Mouse (Mus musculus) ovary, postnatal 36 days (tissue): Measurements from ENCODE around the gene Nr1i2.
"Not testable (repeated sequence)": the region's sequence is repeated elsewhere in the genome, so short reads cannot be mapped to it uniquely, and the experiment has no call there.

Experiments used
- DNase-seq: peaks from one replicate; pipeline ENCODE4 v3.0.0; 2022; ENCODE audit warnings: low spot score, mixed read lengths

Nr1i2 gene

DNA sequence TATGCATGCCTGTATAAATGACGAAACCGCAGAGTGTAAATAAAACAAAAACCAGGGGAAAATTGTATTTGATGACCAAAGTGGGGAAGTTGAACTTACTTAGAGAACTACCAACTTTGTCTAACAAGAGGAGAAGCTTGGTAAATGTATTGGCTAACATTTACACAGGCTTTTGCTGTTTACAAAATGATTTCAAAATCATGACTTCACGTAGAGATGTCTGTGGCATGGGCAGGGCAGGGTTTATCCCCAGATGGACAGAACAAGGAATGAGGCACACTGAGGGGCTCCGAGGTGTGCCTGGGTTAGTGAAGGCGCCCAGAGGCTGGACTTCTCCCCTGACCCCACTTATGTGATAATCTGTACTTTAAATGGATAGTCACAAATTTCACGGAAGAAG is 7.3 kb downstream of the Nr1i2 start:
- DNase-seq: no peak

GRCm38 (mm10) chr16:38286541-38286940 is 8.1 kb downstream of the Nr1i2 start:
- no peak for DNase-seq

DNA sequence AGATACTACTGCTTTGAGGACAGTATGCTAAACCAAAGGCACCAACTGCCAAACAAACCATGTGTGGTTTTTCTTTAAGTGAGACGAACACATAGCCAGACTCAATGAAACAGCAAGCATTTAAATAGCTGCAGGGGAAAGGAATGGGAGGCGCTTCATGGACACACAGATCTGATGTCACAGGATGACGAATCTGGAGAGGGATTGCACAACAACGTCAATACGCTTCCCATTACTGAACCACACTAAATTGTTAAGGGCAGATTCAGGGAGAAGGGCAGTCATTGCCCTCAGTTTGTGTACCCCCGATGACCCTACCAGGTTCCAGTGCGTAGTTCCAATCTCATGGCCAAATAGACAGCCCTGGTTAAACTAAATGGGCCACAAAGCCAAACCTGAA is 8.8 kb downstream of the Nr1i2 start:
- no peak for DNase-seq

- DNase-seq: no peak
Measured at GRCm38 (mm10) chr16:38283300-38283699, 11.3 kb downstream of the Nr1i2 start.

GRCm38 (mm10) chr16:38282559-38283160 is 12.0 kb downstream of the Nr1i2 start:
- DNase-seq: no peak

- no peak for DNase-seq
Measured at GRCm38 (mm10) chr16:38280951-38281350, 13.7 kb downstream of the Nr1i2 start.

DNA sequence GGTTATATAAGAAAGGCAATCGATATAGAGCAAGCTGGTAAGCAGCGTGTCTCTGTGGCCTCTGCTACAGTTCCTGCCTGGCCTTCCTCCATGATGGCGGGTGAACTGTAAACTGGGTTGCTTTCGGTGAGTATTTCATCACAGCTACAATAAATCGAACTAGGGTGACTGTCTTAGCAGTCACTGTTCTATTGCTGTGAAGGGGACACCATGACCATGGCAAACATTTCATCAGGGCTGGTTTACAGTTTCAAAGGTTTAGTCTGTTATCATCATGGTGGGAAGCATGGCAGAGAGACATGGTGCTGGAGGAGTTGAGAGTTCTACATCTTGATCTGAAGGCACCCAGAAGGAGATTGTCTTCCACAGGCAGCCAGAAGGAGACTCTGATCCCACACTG is 14.8 kb downstream of the Nr1i2 start:
- DNase-seq: no peak

DNA sequence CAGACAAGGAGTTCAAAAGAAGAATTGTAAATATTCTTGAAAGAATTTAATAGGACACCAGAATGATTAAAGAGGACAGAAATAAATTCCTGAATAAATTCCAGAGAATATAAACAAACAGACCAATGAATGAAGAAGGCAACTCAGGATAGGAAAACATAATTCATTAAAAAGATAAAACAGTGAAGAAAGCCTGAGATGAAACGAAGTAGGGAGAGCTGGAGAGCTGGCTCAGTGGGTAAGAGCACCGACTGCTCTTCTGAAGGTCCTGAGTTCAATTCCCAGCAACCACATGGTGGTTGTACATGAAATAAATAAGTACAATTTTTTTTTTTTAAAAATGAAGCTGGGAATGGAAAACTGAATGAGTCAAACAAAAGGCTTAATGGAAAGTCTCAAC is 19.9 kb downstream of the Nr1i2 start:
- no peak for DNase-seq

DNA sequence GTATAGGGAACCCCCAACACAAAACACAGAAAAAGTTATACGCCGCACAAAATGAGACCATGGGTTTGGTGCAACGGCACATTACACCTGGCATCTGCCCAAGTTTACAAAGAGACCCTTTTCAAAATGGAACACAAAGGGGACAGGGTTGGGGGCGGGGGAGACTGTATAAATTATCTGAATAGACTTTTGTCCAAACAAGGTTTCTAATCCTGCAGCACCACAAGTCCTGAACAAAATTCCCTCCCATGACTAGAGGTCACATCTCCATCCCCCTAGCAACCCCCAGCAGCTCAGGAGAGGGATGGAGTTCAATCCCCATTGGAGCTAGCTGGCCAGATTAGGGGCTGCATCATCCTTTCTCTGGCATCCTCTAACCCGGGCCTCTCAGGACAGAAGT is 22.1 kb downstream of the Nr1i2 start:
- DNase-seq: no peak

- DNase-seq: no peak
Measured at GRCm38 (mm10) chr16:38271601-38272000, 23.0 kb downstream of the Nr1i2 start.

GRCm38 (mm10) chr16:38255927-38256326 is 38.7 kb downstream of the Nr1i2 start:
- no peak for DNase-seq

GRCm38 (mm10) chr16:38255107-38255506 is 39.5 kb downstream of the Nr1i2 start:
- no peak for DNase-seq

DNA sequence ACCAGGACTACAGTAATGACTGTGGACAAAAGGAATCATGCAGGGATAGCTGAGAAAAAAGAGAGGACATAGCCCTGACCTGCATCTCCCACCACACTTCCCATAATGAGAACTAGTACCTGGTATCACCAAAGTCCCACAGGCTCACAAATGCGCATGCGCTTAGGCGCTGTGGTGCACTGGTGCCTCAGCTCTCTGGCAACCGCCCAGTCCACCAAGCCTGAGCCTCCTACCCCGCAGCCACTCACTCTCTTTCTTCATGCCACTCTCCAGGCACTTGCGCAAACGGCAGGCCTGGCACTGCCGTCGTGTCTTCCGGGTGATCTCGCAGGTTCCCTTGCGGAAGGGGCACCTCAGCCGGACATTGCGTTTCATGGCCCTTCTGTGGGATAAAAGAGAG is 40.6 kb downstream of the Nr1i2 start:
- DNase-seq: no peak

- DNase-seq: no peak
Measured at GRCm38 (mm10) chr16:38250467-38250866, 44.2 kb downstream of the Nr1i2 start.

- DNase-seq: no peak
Measured at GRCm38 (mm10) chr16:38248331-38248961, 46.2 kb downstream of the Nr1i2 start.

DNA sequence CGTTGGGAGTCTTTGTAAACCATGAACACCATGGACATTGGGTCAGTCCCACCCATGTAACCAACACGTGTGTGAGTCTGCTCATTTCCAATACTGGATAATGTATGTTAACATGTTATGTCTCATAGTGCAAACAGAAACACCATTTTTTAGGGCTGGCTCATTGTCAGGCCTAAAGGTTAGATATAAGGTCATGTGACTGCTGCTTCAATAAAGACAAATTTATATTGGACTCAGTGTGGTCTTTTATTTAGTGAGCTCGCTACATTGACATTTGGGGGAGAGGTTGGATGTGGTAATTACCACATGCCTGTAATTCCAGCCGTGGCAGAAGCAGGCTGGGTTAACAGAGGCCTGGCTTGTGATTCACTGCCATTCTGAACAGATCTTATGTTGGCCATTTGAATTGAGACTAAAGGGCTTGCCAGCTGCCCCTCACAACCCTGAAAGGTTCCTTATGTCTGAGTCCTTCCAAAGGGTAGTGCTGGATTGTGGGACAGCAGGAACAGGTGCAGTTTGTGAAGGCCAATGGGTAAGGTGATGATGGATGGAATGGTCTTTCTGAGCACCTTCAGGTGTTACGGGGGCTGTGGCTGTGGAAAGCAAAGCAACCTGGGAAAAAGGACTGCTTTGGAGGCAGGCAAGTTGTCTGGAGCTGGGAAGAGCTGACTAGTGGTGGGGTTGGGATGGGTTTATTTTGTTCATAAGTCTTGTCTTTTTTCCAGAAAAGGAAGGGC is 48.6 kb downstream of the Nr1i2 start:
- DNase-seq: no peak

- no peak for DNase-seq
Measured at GRCm38 (mm10) chr16:38245379-38245778, 49.2 kb downstream of the Nr1i2 start.

GRCm38 (mm10) chr16:38244111-38244510 is 50.5 kb downstream of the Nr1i2 start:
- DNase-seq: no peak

GRCm38 (mm10) chr16:38240167-38240566 is 54.5 kb downstream of the Nr1i2 start:
- no peak for DNase-seq

- DNase-seq: no peak
Measured at GRCm38 (mm10) chr16:38239729-38240128, 54.9 kb downstream of the Nr1i2 start.

DNA sequence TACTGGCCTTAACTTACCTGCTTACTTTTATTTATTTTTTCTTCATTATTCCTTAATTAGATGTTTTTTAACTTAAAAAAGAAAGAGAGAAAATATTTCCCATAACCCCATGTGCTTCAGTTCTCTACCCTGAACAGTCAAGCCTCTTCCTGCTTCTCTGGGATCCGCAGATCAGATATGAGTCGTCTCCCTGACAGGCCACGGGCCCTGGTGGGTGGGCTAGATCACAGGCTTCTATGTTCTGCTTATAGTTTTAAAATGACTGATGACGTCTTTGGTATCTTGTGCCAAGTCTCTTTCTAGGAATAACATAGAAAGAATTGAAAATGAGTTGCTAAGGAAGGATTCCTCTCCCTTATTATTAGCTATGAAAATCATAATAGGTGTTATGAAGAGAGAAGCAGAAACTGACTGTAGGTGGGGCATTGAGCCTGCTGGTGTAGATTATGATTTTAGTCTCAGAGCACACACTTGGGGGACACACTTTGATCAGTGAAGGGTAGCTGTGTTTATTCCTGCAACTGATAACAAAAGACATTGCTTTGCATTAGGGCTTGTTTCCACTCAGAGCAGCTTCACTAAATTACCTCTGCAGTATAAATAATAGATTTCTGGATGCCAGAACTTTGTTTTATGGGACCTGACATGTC is 57.6 kb downstream of the Nr1i2 start:
- DNase-seq: no peak

DNA sequence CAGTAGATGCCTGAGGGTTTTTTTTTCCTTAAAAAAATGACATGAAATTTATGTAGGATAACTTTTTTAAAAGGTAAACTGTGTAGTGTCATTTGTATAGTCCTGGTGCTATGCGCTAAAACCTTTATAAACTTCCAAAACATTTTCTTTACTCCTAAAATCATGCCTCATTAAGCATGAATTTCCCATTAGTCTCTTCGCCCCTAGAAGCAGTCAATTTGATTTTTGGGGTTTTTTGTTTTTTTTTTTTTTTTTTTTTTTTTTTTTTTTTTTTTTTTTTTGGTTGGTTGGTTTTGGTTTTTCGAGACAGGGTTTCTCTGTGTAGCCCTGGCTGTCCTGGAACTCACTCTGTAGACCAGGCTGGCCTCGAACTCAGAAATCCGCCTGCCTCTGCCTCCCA is 72.1 kb downstream of the Nr1i2 start:
- DNase-seq: not testable (repeated sequence)

DNA sequence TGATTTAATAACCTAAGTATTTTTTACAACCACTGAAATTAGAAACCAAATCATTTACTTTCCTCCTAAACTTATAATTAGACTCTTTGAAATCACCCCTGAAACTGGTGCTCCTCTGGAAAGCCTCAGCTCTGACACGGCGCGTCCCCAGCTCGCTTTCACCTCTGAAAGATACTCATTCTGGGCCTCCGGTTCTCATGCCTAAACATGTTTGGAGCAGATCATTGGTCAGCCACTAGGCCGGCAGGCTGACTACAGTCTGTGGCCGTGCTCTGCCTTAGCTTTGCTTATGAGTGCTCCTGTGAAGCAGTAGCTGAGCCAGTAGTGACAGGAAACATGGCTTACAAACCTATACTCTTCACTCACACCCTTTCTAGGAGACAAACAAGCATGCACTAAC is 89.4 kb downstream of the Nr1i2 start:
- DNase-seq: no peak
